Mouse (Mus musculus): ENCODE results near the gene Tmem240. TPM values are rescaled to one million over a fixed set of nuclear protein-coding genes. Genes with fewer than 3 reads are reported as not detected.

The Tmem240 gene
- polyA plus RNA-seq, 1 experiment from 2014 or later, result 5.5 TPM

- peak within 1 kb of the TSS; percentile 59 for H3K4me2 ChIP-seq (replicated peaks)
- peak within 1 kb of the TSS; percentile 92 for H3K4me3 ChIP-seq
- H3K9me3 ChIP-seq (replicated peaks), result no peaks in the 10 kb centered on the region
- peak within 1 kb of the TSS; percentile 91 for H3K27ac ChIP-seq
- H3K4me1 ChIP-seq, result peaks cover 17% of the 10 kb centered on the region
- WGBS, result under 1% methylated on average over 76 of the region's 83 CpGs
- no peaks in the 10 kb centered on the region for H3K27me3 ChIP-seq
- ATAC-seq (ENCODE audit: low FRiP score), result peak; percentile 95
- peak within 1 kb of the TSS; percentile 89 for H3K9ac ChIP-seq
- H3K36me3 ChIP-seq, result no peaks in the 10 kb centered on the region
These were observed 29.6 kb upstream of the Tmem240 start, which contains the start of gene Ssu72 for GRCm38 (mm10) chr4:155704721-155705591. Ssu72 (plus strand) TSS chr4:155704800.

GRCm38 (mm10) chr4:155705592-155705929, 29.0 kb upstream of the Tmem240 start:
- Histone ChIP-seq H3K27ac (peak overlapping the region; percentile 91), H3K9ac (peak overlapping the region; percentile 89), H3K9me3 (replicated peaks) (no peaks in the 10 kb centered on the region), H3K36me3 (no peaks in the 10 kb centered on the region), H3K4me2 (replicated peaks) (peak overlapping the region; percentile 59), H3K4me1 (peaks cover 17% of the 10 kb centered on the region), H3K4me3 (peak overlapping the region; percentile 92), H3K27me3 (no peaks in the 10 kb centered on the region)
- ATAC-seq (ENCODE audit: low FRiP score), result no peak
- 0% methylated on average over 19 of the region's 19 CpGs for WGBS

GRCm38 (mm10) chr4:155708582-155708981, 26.0 kb upstream of the Tmem240 start:
- 94% methylated on average over 2 of the region's 2 CpGs for WGBS
- Histone ChIP-seq H3K9me3 (replicated peaks) (no peaks in the 10 kb centered on the region), H3K27me3 (no peaks in the 10 kb centered on the region), H3K27ac (no peak overlapping the region), H3K36me3 (no peaks in the 10 kb centered on the region), H3K4me1 (peaks cover 17% of the 10 kb centered on the region), H3K4me2 (replicated peaks) (no peak overlapping the region), H3K4me3 (no peak overlapping the region), H3K9ac (no peak overlapping the region)
- ATAC-seq (ENCODE audit: low FRiP score), result no peak

- peaks cover 17% of the 10 kb centered on the region for H3K4me1 ChIP-seq
These were observed 25.6 kb upstream of the Tmem240 start for GRCm38 (mm10) chr4:155708988-155709387.

GRCm38 (mm10) chr4:155710521-155711252, 23.9 kb upstream of the Tmem240 start:
- no peaks in the 10 kb centered on the region for H3K9me3 ChIP-seq (replicated peaks)
- no peak overlapping the region for H3K4me2 ChIP-seq (replicated peaks)
- no peak overlapping the region for H3K4me3 ChIP-seq
- WGBS, result 68% methylated on average over 6 of the region's 6 CpGs
- H3K4me1 ChIP-seq, result peaks cover 13% of the 10 kb centered on the region
- no peak overlapping the region for H3K27ac ChIP-seq
- H3K36me3 ChIP-seq, result peaks cover 4% of the 10 kb centered on the region
- no peak for ATAC-seq (ENCODE audit: low FRiP score)
- H3K9ac ChIP-seq, result no peak overlapping the region
- no peaks in the 10 kb centered on the region for H3K27me3 ChIP-seq

More at GRCm38 (mm10) chr4:155708988-155709387, 25.6 kb upstream of the Tmem240 start:
- no peaks in the 10 kb centered on the region for H3K27me3 ChIP-seq
- no peak overlapping the region for H3K4me3 ChIP-seq
- H3K4me2 ChIP-seq (replicated peaks), result no peak overlapping the region
- H3K27ac ChIP-seq, result no peak overlapping the region
- H3K36me3 ChIP-seq, result no peaks in the 10 kb centered on the region
- ATAC-seq (ENCODE audit: low FRiP score), result no peak
- H3K9me3 ChIP-seq (replicated peaks), result no peaks in the 10 kb centered on the region
- H3K9ac ChIP-seq, result no peak overlapping the region

GRCm38 (mm10) chr4:155721668-155722083, 12.9 kb upstream of the Tmem240 start:
- no peaks in the 10 kb centered on the region for H3K9me3 ChIP-seq (replicated peaks)
- 0 out of 2 replicates have a peak, but pooled peaks have one; percentile 26 for ATAC-seq (ENCODE audit: low FRiP score)
- 68% methylated on average over 4 of the region's 4 CpGs for WGBS
- H3K4me2 ChIP-seq (replicated peaks), result no peak overlapping the region
- H3K27me3 ChIP-seq, result no peaks in the 10 kb centered on the region
- no peaks in the 10 kb centered on the region for H3K4me1 ChIP-seq
- no peak overlapping the region for H3K9ac ChIP-seq
- H3K36me3 ChIP-seq, result peaks cover 27% of the 10 kb centered on the region
- no peak overlapping the region for H3K4me3 ChIP-seq
- no peak overlapping the region for H3K27ac ChIP-seq

- Histone ChIP-seq H3K36me3 (peaks cover 22% of the 10 kb centered on the region), H3K27me3 (no peaks in the 10 kb centered on the region), H3K4me2 (replicated peaks) (no peak overlapping the region), H3K27ac (peak overlapping the region; percentile 52; the same call in 1 of the 2 replicates), H3K9me3 (replicated peaks) (no peaks in the 10 kb centered on the region), H3K4me1 (no peaks in the 10 kb centered on the region), H3K4me3 (no peak overlapping the region), H3K9ac (no peak overlapping the region)
- no peak for ATAC-seq (ENCODE audit: low FRiP score)
- 57% methylated on average over 2 of the region's 2 CpGs for WGBS
These were observed 6.6 kb upstream of the Tmem240 start for GRCm38 (mm10) chr4:155727993-155728392.

- no peaks in the 10 kb centered on the region for H3K27me3 ChIP-seq
- no peak overlapping the region for H3K27ac ChIP-seq
- peaks cover 34% of the 10 kb centered on the region for H3K4me1 ChIP-seq
These were observed 1.3 kb upstream of the Tmem240 start for GRCm38 (mm10) chr4:155733267-155733666.

GRCm38 (mm10) chr4:155734951-155735702, 527 bp downstream of the Tmem240 start:
- ATAC-seq (ENCODE audit: low FRiP score), result peak; percentile 71
- Histone ChIP-seq H3K9ac (peak overlapping the region; percentile 93), H3K36me3 (peaks cover 25% of the 10 kb centered on the region), H3K4me2 (replicated peaks) (peak overlapping the region; percentile 74), H3K4me3 (peak overlapping the region; percentile 73), H3K4me1 (peaks cover 34% of the 10 kb centered on the region), H3K27ac (peak overlapping the region; percentile 96), H3K9me3 (replicated peaks) (no peaks in the 10 kb centered on the region), H3K27me3 (no peaks in the 10 kb centered on the region)
- under 1% methylated on average over 66 of the region's 79 CpGs for WGBS

More at GRCm38 (mm10) chr4:155733267-155733666, 1.3 kb upstream of the Tmem240 start:
- Histone ChIP-seq H3K4me2 (replicated peaks) (peak overlapping the region; percentile 74; the same call in 1 of the 2 replicates), H3K9ac (no peak overlapping the region), H3K4me3 (no peak overlapping the region), H3K36me3 (peaks cover 14% of the 10 kb centered on the region; the same call in 1 of the 2 replicates), H3K9me3 (replicated peaks) (no peaks in the 10 kb centered on the region)
- no peak for ATAC-seq (ENCODE audit: low FRiP score)
- WGBS, result 88% methylated on average over 10 of the region's 10 CpGs

- Histone ChIP-seq H3K4me2 (replicated peaks) (peak overlapping the region; percentile 74), H3K36me3 (peaks cover 31% of the 10 kb centered on the region), H3K4me1 (peaks cover 34% of the 10 kb centered on the region), H3K27ac (peak overlapping the region; percentile 96; the same call in 1 of the 2 replicates), H3K9me3 (replicated peaks) (no peaks in the 10 kb centered on the region), H3K9ac (peak overlapping the region; percentile 93), H3K27me3 (no peaks in the 10 kb centered on the region), H3K4me3 (peak overlapping the region; percentile 73)
- no peak for ATAC-seq (ENCODE audit: low FRiP score)
- WGBS, result 69% methylated on average over 5 of the region's 5 CpGs
These were observed 1.2 kb downstream of the Tmem240 start for GRCm38 (mm10) chr4:155735788-155736187.

- peaks cover 37% of the 10 kb centered on the region for H3K36me3 ChIP-seq
- 0 out of 2 replicates have a peak overlapping the region, but pooled peaks have one; percentile 73 for H3K4me3 ChIP-seq
- 91% methylated on average over 5 of the region's 5 CpGs for WGBS
- peaks cover 34% of the 10 kb centered on the region for H3K4me1 ChIP-seq
- H3K9ac ChIP-seq, result no peak overlapping the region
- no peak for ATAC-seq (ENCODE audit: low FRiP score)
- peak overlapping the region; percentile 74 for H3K4me2 ChIP-seq (replicated peaks)
- H3K27me3 ChIP-seq, result no peaks in the 10 kb centered on the region
- H3K27ac ChIP-seq, result no peak overlapping the region
- H3K9me3 ChIP-seq (replicated peaks), result no peaks in the 10 kb centered on the region
These were observed 1.8 kb downstream of the Tmem240 start for GRCm38 (mm10) chr4:155736421-155736820.
